Mouse (Mus musculus): ENCODE measurements around the gene Ptpn14. TPM values are rescaled to one million over a fixed set of nuclear protein-coding genes. Genes with fewer than 3 reads are reported as not detected.

Ptpn14 gene
- polyA plus RNA-seq, 1 experiment from 2014 or later = 1.3 TPM

GRCm38 (mm10) chr1:189923157-189923556 lies 195.1 kb downstream of the Ptpn14 start:
- ATAC-seq = no peak
- Histone ChIP-seq H3K9me3 (replicated peaks) (no peaks in the 10 kb centered on the region), H3K4me3 (no peak overlapping the region), H3K9ac (no peak overlapping the region), H3K36me3 (ENCODE audit: poor library complexity, severe bottlenecking) (no peaks in the 10 kb centered on the region), H3K27me3 (peaks cover 24% of the 10 kb centered on the region), H3K4me1 (peaks cover 25% of the 10 kb centered on the region), H3K27ac (no peak overlapping the region), H3K4me2 (no peak overlapping the region)
- 70% methylated on average over 4 of the region's 4 CpGs for WGBS

- H3K27me3 ChIP-seq = peaks cover 21% of the 10 kb centered on the region
- no peaks in the 10 kb centered on the region for H3K36me3 ChIP-seq (ENCODE audit: poor library complexity, severe bottlenecking)
- WGBS = 87% methylated on average over 22 of the region's 22 CpGs
- H3K4me3 ChIP-seq = no peak overlapping the region
- H3K4me1 ChIP-seq = peaks cover 25% of the 10 kb centered on the region
- H3K9ac ChIP-seq = no peak overlapping the region
- H3K4me2 ChIP-seq = no peak overlapping the region
- no peaks in the 10 kb centered on the region for H3K9me3 ChIP-seq (replicated peaks)
- no peak for ATAC-seq
- H3K27ac ChIP-seq = no peak overlapping the region
These were observed 196.0 kb downstream of the Ptpn14 start for GRCm38 (mm10) chr1:189923871-189924568.

- Histone ChIP-seq H3K27me3 (peaks cover 14% of the 10 kb centered on the region), H3K4me2 (no peak overlapping the region), H3K9ac (no peak overlapping the region), H3K27ac (no peak overlapping the region), H3K36me3 (ENCODE audit: poor library complexity, severe bottlenecking) (no peaks in the 10 kb centered on the region), H3K4me1 (peaks cover 18% of the 10 kb centered on the region), H3K9me3 (replicated peaks) (no peaks in the 10 kb centered on the region), H3K4me3 (no peak overlapping the region)
- no peak for ATAC-seq
- WGBS = 69% methylated on average over 8 of the region's 8 CpGs
These were observed 198.2 kb downstream of the Ptpn14 start for GRCm38 (mm10) chr1:189926279-189926678.

Other genes with a start within 250 kb of the Ptpn14 start
- gene Cenpf, start 40.2 kb upstream of the Ptpn14 start, polyA plus RNA-seq (2015; fragmentation: Nextera tagmentation; extraction: Ambion mirVana) = 119 and 123 TPM in 2 replicates
- gene Smyd2, start 194.1 kb downstream of the Ptpn14 start, polyA plus RNA-seq (2015; fragmentation: Nextera tagmentation; extraction: Ambion mirVana) = 41.9 and 44.9 TPM in 2 replicates

Data from forebrain, embryonic 13.5 days (tissue).